Mouse (Mus musculus) MEL-GATA-1-ER (cell line): ENCODE measurements around the gene Pycard.
"Not testable (repeated sequence)": the region's sequence is repeated elsewhere in the genome, so short reads cannot be mapped to it uniquely, and the experiment has no call there.

Experiments
- DNase-seq: peaks from one replicate; pipeline ENCODE4 v3.0.0-alpha.2; 2012; ENCODE audit warnings: low read depth; ENCODE audit errors: extremely low read depth

Pycard gene

DNA sequence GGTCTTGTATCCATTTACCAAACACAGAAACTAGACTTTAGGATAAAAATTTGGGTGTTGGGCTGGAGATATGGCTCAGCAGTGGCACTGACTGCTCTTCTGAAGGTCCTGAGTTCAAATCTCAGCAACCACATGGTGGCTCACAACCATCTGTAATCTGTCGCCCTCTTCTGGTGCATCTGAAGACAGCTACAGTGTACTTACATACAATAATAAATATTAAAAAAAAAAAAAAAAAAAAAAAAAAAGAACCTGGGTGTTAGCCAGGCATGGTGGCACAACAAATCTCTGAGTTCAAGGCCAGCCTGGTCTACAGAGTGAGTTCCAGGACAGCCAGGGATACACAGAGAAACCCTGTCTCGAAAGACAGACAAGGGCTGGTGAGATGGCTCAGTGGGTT lies 51.6 kb downstream of the Pycard start:
- DNase-seq, result not testable (repeated sequence)
